Comparison of ENCODE assay signal across 9 mouse cellular contexts in genomic region chr19:37509725-37510124, GRCm38 (mm10). TPM values are rescaled to one million over a fixed set of nuclear protein-coding genes. Genes with fewer than 3 reads are reported as not detected.
DNase-seq lines count a peak whose midpoint lies in the region; ATAC-seq and TF ChIP-seq lines count a peak whose summit lies in the region.
"Had no signal": no experiment of that assay in that cellular context is flagged by ENCODE, and none has a peak within 500 bp of the region (broad histone marks: within the 10 kb centered on the region; RNA-seq: fewer than 3 reads in every experiment).

No protein-coding gene starts in this region.

- 12% methylated on average over 11 of the region's 11 CpGs for WGBS in lung, embryonic 14.5 days

- ATAC-seq in lung, embryonic 14.5 days (ENCODE audit: insufficient read depth), result peak; percentile 71; the same call in 1 of the 2 replicates

- no peak overlapping the region for H3K9ac ChIP-seq in lung, embryonic 14.5 days
- H3K9ac ChIP-seq: lung, embryonic 15.5 days had no signal

- no peaks in the 10 kb centered on the region for H3K4me1 ChIP-seq in lung, embryonic 14.5 days (ENCODE audit: insufficient read depth)

- H3K9me3 ChIP-seq in lung, embryonic 14.5 days (ENCODE audit: low read depth, low read length), result no peaks in the 10 kb centered on the region
- H3K9me3 ChIP-seq: lung, embryonic 15.5 days had no signal

- H3ac ChIP-seq in C2C12 (ENCODE audit: control insufficient read depth, insufficient read length, low read depth), result no peak overlapping the region

- no peak overlapping the region for H3K4me3 ChIP-seq in C2C12 (ENCODE audit: insufficient read depth, poor library complexity, severe bottlenecking)
- H3K4me3 ChIP-seq in lung, embryonic 14.5 days (ENCODE audit: low read depth, low read length), result no peak overlapping the region
- H3K4me3 ChIP-seq: lung, embryonic 15.5 days had no signal

- peak; percentile 74 for TF ChIP-seq CTCF in C2C12 (IDR thresholded peaks at IDR 0.05; ENCODE audit: control insufficient read depth, insufficient read depth, insufficient read length)
- TF ChIP-seq CTCF in lung, embryonic 14.5 days (IDR thresholded peaks at IDR 0.05; ENCODE audit: low read depth), result peak; percentile 80

- no peaks in the 10 kb centered on the region for H3K36me3 ChIP-seq in C2C12 (ENCODE audit: control insufficient read depth, insufficient read depth)
- no peaks in the 10 kb centered on the region for H3K36me3 ChIP-seq in lung, embryonic 14.5 days (ENCODE audit: insufficient read depth)
- H3K36me3 ChIP-seq: lung, embryonic 15.5 days had no signal

- DNase-seq in Muller cell, postnatal 12 days (ENCODE audit: inconsistent ontology term), result peak; percentile 32
- peak; percentile 20 to 31 for DNase-seq in cerebellum, postnatal 36 days
- DNase-seq in heart, adult 11 months, result peak; percentile 96
- DNase-seq in layer of hippocampus, adult 18-20 months (ENCODE audit: low spot score in 2 of 2), result peak; percentile 28 to 70
- peak; percentile 91 for DNase-seq in lung, embryonic 14.5 days
- DNase-seq in right cerebral cortex, postnatal 14 days, result peak; percentile 91
- DNase-seq in urinary bladder, postnatal 14 days (ENCODE audit: low spot score), result peak; percentile 85

- H3K4me2 ChIP-seq in lung, embryonic 14.5 days, result no peak overlapping the region
- H3K4me2 ChIP-seq: lung, embryonic 15.5 days had no signal

- H3K79me3 ChIP-seq in C2C12 (ENCODE audit: low read depth), result no peaks in the 10 kb centered on the region

- no peaks in the 10 kb centered on the region for H3K79me2 ChIP-seq in C2C12 (ENCODE audit: control insufficient read depth, insufficient read depth)

- no peak overlapping the region for H3K27ac ChIP-seq in lung, embryonic 14.5 days (ENCODE audit: low read depth)
- H3K27ac ChIP-seq: lung, embryonic 15.5 days had no signal

- H3K27me3 ChIP-seq in C2C12 (ENCODE audit: control insufficient read depth, insufficient read depth, insufficient read length), result no peaks in the 10 kb centered on the region
- no peaks in the 10 kb centered on the region for H3K27me3 ChIP-seq in lung, embryonic 14.5 days (ENCODE audit: insufficient read depth, low read length)
- H3K27me3 ChIP-seq: lung, embryonic 15.5 days had no signal

TF ChIP-seq in C2C12, 6 proteins besides CTCF, POLR2A, EP300 and RAD21:
- no peak for TF ChIP-seq FOSL1 (IDR thresholded peaks at IDR 0.05; ENCODE audit: insufficient read depth, low read length, poor library complexity, severe bottlenecking)
- no peak for TF ChIP-seq MYOD1 (IDR thresholded peaks at IDR 0.05; ENCODE audit: control insufficient read depth, insufficient read length, low read depth)
- no peak for TF ChIP-seq USF1 (IDR thresholded peaks at IDR 0.05; ENCODE audit: low read depth)
- TF ChIP-seq CEBPB (IDR thresholded peaks at IDR 0.05; ENCODE audit: low read depth), result no peak
- no peak for TF ChIP-seq MAX (IDR thresholded peaks at IDR 0.05)
- TF ChIP-seq MYOG (IDR thresholded peaks at IDR 0.05; ENCODE audit: control insufficient read depth, extremely low read depth, insufficient read length), result no peak

RNA-seq across cellular contexts. Expression of gene Exoc6, which starts 40.5 kb away (rescaled TPM):
- 2.2 TPM for polyA plus RNA-seq in C2C12 (2012; fragmentation: generic; extraction: Trizol)
- 10 to 100 TPM; 50.2 to 51.3 TPM for total RNA-seq in layer of hippocampus, adult 18-20 months (2021)
- polyA plus RNA-seq in lung, embryonic 14.5 days (2014; fragmentation: Nextera tagmentation; extraction: Ambion mirVana), result 11.6 and 13.2 TPM in 2 replicates

Comparison
In these comparisons a context has a peak if more than half of its experiments do, and no peak if none do; other contexts are left out.
1. DNase-seq: peak in every context shown above with its lines; median percentile 96 in heart, adult 11 months; 91 in lung, embryonic 14.5 days; 91 in right cerebral cortex, postnatal 14 days; 85 in urinary bladder, postnatal 14 days; 49 in layer of hippocampus, adult 18-20 months; 32 in Muller cell, postnatal 12 days; 26 in cerebellum, postnatal 36 days.